Mouse (Mus musculus): ENCODE data around the gene Tspan15.

Tspan15 gene

DNA sequence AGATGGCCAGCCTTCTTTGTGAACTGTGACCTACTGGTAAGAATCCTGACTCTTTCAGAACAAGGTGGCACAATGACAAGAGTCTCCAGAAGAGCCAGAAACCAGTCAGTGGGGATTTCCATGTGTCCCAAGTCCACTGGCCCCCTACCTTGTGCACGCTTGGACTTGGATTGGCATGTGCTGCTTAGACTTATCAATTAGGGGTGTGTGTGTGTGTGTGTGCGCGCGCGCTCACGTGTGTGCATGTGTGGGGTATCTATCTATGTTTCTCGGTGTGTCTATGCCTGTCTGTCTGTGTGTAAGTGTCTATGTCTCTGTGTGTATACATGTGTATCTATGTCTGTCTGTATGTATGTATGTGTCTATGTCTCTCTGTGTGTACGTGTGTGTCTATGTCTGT, 15.4 kb downstream of the Tspan15 start:
- TF ChIP-seq GATA4 (IDR thresholded peaks at IDR 0.05; ENCODE audit: insufficient replicate concordance, low read length) = no peak

DNA sequence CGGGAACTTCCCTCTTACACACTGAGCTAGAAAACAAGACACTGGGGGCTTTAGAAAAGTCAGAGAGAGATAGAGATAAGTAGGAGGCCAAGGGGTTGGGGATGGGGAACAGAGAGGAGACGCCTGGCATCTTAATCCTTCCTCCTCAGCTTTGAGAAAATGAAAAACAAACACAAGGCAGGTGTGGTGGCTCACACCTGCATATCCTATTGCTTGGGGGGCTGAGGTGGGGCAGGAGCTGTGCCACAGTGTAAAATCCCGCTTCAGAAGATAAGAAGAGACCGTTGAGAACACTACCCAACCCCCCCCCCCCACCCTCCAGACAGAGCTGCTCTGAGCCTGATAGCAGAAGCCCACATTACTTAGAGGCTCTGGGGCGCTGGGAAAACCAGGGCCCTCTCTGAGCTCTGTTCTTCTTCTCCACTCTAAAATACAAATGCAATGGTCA, 15.9 kb downstream of the Tspan15 start:
- TF ChIP-seq GATA4 (IDR thresholded peaks at IDR 0.05; ENCODE audit: insufficient replicate concordance, low read length) = no peak

DNA sequence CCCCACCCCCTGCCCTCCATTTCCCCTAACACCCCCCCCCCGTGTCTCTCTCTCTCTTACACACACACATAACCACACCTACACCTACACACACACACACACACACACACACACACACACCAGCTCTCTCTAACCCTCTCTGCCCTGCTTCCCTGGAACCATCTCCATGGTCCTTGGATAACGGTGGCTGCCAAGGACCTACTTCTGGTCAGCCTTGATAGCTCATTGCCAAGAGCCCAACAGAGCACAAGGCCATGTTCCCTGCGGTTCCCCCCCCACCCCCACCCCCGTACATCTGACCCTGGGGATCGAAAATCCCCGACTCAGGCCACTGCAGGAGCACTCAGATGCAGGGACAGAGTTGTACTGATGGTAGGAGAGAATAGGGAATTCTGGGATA, 19.7 kb downstream of the Tspan15 start:
- TF ChIP-seq GATA4 (IDR thresholded peaks at IDR 0.05; ENCODE audit: insufficient replicate concordance, low read length) = no peak

DNA sequence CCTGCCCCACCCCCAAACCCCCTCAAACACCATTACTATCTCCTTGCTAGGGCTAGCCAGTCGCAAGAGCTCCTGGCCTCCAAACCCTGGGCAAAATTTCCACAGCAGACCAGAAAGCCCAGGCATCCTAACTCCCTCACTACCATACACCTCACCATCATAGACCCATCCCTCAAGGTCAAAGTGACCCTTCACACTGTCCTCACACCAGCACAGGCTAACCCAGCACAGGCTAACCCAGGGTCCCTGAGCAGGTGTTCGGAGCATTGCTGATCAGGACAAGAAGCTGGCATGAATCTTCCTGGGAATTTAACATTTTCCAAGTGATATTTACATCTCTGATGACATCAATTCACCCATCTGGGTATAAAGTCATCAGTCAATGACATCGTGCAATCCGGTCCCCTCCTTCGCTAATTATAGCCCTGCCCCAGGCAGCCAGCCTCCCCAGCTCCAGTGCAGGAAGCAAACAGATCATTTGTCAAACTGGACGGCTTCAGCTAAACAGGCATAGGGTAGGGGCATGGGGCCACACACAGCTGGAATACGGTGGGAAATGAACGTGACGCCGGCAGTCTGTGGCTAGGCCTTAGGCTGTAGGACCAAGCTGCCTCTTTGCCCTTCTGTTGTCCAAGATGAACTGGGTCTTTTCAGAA, 22.7 kb downstream of the Tspan15 start:
- no peak for TF ChIP-seq GATA4 (IDR thresholded peaks at IDR 0.05; ENCODE audit: insufficient replicate concordance, low read length)

DNA sequence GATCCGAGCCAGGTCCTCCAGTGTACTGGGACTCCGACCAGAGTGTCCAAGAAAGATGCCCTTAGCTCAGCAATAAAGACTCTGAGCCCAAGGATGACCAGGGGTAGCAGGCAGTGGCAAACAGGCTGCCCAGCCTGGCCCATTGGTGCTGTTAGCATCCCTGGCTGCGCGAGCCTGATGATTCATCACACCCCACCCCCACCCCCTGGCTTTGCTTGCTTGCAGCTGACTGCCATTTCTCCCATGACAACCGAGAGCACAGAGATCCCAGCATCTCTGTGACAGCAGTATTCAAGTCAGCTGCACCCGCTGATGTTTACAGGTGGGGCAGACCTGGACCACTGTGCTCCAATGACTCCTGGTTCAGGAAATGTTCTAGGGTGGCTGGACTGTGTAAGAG, 28.5 kb downstream of the Tspan15 start:
- no peak for TF ChIP-seq GATA4 (IDR thresholded peaks at IDR 0.05; ENCODE audit: insufficient replicate concordance, low read length)

DNA sequence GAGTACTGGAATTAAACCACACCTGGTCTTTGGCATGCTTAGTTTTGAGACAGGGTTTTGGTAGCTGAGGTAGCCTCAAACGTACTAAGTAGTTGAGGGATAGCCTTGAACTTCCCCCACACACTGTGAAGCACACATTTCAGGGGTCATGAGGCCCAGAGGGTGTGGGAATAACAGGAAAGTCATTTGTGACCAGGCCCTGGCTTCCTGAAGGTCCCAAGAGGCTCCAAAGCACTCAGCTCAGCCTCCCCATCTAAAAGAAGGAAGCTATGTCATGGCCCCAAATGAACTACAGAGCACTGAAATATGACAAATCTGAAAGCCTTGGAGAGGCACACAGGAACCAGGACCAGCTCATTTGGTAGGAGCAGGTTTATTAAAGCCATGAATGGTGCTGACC, 32.2 kb downstream of the Tspan15 start:
- no peak for TF ChIP-seq GATA4 (IDR thresholded peaks at IDR 0.05; ENCODE audit: insufficient replicate concordance, low read length)

DNA sequence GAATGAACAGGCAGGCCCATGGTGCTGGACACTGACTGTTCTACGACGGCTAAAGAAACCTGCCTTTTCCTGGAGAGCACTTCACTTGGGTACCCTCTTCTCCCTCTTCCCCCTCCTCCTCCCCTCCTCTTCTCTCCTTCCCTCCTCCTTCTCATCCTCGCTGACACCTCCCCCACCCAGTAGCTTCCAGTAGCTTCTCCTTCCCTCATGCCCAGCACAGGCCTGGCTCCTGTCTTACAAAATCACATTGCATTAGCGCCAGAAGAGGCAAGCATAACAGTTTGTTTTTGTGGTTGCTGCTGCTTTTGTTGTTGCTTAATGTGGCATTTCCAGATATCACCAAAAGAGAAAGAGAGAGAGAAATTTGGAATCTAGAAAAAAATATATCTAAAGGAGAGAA, 33.6 kb downstream of the Tspan15 start:
- TF ChIP-seq GATA4 (IDR thresholded peaks at IDR 0.05; ENCODE audit: insufficient replicate concordance, low read length) = no peak

DNA sequence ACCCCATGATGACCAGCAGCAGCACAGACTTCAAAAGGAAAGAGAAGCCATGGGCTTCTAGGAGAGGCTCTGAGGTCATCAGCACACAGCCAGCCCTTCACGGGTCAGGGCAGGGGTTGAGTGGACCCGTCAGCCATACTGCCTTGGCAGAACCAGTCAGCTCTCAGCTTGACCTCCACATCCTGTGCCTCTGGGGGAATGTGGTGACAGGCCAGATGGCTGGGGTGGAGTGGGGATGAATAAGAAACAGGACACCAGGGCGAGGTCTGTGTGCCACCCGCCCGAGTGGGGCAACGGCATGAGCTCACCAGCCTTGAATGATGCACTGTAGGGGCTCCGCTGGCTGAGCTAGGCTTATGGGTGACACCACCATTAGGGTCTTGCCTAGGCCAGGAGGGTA, 35.7 kb downstream of the Tspan15 start:
- TF ChIP-seq GATA4 (IDR thresholded peaks at IDR 0.05; ENCODE audit: insufficient replicate concordance, low read length) = no peak

DNA sequence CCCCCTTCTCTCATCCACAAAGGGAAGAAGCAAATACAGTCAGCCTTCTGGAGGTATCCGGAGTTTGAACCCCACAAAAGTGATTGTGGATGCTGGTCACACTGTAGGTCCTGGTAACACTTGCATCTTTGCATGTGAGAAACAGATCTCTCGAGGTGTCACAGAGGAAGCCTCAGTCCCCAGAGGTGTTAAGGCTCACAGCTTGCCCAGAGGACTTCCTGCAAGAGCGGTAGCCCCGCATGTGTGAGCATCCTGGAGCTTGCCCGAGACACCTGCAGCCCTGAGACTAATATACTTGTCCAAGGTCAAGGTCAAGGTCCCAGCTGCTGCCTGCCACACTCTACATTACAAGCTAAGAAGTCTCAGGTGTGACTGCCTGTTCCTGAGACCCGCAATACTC, 36.1 kb downstream of the Tspan15 start:
- TF ChIP-seq GATA4 (IDR thresholded peaks at IDR 0.05; ENCODE audit: insufficient replicate concordance, low read length) = no peak

DNA sequence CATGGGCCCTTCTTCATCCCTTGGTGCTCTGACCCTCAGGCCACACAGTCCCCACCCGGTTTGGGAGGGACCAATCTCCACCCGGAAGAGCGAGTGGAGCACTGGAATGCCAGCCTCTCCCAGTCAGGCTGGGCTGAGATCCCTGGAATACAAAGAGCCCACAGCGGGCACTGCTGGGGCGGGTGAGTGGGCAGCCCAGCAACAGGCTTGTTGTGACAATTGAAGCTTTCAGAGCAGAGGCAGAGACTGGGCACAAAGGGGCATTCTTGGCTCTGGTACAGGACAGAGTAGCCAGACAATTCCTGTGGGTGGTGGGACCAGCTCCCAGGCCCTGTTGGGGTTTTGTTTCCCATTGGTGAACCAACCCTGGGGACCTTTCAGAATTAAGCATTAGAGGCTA, 36.6 kb downstream of the Tspan15 start:
- TF ChIP-seq GATA4 (IDR thresholded peaks at IDR 0.05; ENCODE audit: insufficient replicate concordance, low read length) = no peak

DNA sequence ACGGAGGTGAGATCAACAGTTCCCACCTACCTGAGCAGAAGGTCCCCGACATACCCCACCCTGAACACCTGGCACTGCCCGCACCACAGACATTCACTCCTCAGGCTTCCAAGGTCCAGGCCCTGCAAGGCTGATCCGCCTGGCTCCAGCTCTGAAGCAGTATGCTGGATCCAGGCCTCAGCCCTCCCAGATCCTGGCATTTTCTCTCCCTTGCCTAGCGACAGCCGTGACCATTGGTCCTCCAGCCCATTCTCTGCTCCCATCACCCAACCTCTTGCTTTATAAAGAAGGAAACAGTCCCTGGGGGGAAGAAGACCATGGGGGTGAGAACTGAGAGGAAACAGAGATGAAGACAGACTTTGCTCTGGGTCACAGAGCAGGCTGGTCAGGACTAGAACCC, 37.0 kb downstream of the Tspan15 start:
- no peak for TF ChIP-seq GATA4 (IDR thresholded peaks at IDR 0.05; ENCODE audit: insufficient replicate concordance, low read length)

DNA sequence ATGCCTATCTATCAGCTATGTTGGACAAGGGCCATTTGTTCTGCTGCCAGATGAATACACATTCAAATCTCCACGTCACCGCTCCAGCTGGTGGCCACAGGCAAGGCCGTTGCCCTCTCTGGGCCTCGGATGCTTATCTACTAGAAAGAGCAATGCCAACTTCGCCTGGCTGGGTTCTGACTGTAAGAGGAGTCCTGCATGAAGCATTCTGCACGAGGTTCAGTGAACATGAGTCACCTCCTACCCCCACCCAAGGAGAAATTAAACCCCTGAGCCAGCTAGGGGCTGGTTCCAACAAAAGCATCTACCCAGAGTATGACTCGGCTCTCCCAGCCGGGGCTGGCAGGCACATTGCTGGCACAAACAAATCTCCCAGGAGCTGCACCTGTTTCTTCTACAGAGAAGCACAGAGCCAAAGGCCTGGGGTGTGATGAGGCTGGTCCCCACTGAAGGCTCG, 38.3 kb downstream of the Tspan15 start:
- no peak for TF ChIP-seq GATA4 (IDR thresholded peaks at IDR 0.05; ENCODE audit: insufficient replicate concordance, low read length)

DNA sequence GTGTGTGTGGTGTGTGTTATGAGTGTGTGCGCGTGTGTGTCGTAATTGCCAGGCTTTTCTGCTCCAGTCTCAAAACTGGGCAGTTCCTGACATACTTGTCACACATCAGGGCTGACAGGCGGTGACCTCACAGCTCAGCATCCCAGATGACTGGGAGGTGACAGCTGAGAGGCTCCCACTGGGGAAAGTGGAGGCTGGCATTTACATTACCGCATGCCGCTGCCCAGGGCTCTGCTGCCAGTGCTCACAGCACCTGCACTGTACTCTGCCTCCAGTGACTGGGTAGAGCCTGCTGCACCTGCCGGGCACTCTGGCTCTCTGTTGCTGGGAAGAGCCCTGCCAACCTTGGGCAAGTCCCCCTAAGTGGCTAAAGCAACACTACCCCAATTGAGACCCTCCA, 40.2 kb downstream of the Tspan15 start:
- no peak for TF ChIP-seq GATA4 (IDR thresholded peaks at IDR 0.05; ENCODE audit: insufficient replicate concordance, low read length)

DNA sequence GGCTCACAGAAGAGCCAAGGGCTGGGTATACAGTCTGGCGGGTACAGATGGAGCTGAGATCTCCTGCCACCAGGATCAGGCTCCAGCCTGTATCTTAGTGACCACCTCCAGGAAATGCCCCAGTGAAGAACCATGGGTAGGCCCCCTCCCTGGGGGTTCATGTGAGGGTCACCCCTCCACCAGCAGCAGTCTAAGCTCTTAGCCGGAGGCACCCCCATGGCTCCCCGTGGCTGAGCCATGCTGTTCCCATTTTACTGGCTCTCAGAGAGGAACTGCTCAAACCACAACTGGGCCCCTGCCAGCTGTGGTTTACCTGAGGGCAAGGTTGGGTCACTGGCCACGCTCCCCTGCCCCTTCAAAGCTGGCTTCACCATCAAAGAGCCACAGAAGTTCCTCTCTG, 41.1 kb downstream of the Tspan15 start:
- TF ChIP-seq GATA4 (IDR thresholded peaks at IDR 0.05; ENCODE audit: insufficient replicate concordance, low read length) = no peak

DNA sequence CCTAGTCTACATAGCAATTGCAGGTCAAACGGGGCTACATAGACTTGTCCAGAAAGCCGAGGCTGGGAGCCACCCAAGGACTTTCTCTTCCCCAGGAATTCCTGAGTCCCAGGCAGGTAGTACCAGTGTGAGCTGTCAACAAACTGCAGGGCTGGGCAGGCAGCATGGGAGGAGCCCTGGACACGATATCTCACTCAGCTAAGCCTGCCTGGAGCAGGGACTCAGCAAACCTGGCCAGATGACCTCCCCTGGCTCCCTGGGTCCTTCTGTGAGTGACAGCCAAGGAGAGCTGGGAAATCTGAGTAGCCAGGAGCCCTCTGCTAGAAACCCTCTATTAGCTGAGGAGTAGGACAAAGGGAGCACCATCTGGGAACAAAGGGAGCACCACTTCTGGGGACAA, 41.7 kb downstream of the Tspan15 start:
- no peak for TF ChIP-seq GATA4 (IDR thresholded peaks at IDR 0.05; ENCODE audit: insufficient replicate concordance, low read length)

DNA sequence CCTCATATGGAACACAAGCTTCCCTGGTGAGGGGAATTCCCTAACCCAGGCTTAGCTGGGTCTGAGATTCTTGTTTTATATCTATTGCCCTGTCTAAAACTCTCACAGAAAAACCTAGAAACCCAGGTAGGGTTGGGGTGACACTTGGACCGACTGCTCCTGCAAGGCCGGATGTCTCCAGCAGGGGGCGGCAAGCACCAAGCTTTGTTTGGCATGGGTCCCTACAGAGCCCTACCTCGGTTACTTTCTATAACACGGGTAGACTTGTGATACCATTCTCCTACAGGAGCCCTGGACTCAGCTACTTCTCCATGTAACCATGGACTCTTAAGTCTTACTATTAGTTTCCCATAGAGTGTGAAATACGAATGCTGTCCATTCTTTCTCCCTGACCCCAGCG, 44.2 kb downstream of the Tspan15 start:
- no peak for TF ChIP-seq GATA4 (IDR thresholded peaks at IDR 0.05; ENCODE audit: insufficient replicate concordance, low read length)

DNA sequence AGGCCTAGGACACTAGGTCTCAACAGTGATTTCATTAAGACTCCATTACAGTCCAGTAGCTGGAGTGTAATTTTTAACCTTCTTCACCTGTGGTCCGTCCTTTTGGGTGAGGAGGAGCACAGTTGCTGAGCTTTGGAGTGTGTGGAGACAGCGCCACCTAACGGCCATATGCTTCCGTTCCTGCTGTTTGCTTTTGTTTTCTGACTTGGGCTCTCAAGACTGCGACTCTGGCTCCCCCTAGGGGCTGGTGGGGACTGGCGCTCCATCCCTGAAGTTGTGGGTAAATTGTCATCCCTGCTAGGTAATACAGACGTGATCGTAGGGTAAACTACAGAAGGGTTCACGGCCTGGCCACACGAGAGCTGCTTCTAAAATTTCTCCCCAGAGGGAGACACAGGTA, 48.0 kb downstream of the Tspan15 start:
- TF ChIP-seq GATA4 (IDR thresholded peaks at IDR 0.05; ENCODE audit: insufficient replicate concordance, low read length) = no peak
